Mouse (Mus musculus): Measurements from ENCODE around the gene Tmem115. TPM values are rescaled to one million over a fixed set of nuclear protein-coding genes. Genes with fewer than 3 reads are reported as not detected.

The Tmem115 gene
- total and polyA plus RNA-seq, 2 experiments: 10.9 to 47.3 TPM

GRCm38 (mm10) chr9:107540420-107540819 is 6.7 kb downstream of the Tmem115 start:
- Histone ChIP-seq H3K27ac (replicated peaks; ENCODE audit: insufficient read depth, low read depth, low read length) (no peak overlapping the region), H3K79me2 (ENCODE audit: control insufficient read depth, insufficient read depth, low read length) (peaks cover 16% of the 10 kb centered on the region; the same call in 1 of the 2 replicates), H3K4me1 (ENCODE audit: control insufficient read depth, insufficient read depth, low read length) (peaks cover 20% of the 10 kb centered on the region), H3K9ac (ENCODE audit: low read depth, low read length) (no peak overlapping the region), H3K4me3 (ENCODE audit: insufficient read depth, low read depth, low read length) (no peak overlapping the region), H3K27me3 (ENCODE audit: control insufficient read depth, insufficient read depth, low read length) (no peaks in the 10 kb centered on the region), H3K36me3 (ENCODE audit: control insufficient read depth, insufficient read depth, low read length) (no peaks in the 10 kb centered on the region; the same call in 1 of the 2 replicates)
- WGBS: 68% methylated on average over 4 of the region's 4 CpGs
- no peak for DNase-seq (ENCODE audit: extremely low read depth, low read depth, low spot score)
- no peak for TF ChIP-seq POLR2A (IDR thresholded peaks at IDR 0.05; ENCODE audit: extremely low read depth, insufficient read depth, low read length)
- no peak for TF ChIP-seq CTCF (IDR thresholded peaks at IDR 0.05; ENCODE audit: low read depth, low read length)

DNA sequence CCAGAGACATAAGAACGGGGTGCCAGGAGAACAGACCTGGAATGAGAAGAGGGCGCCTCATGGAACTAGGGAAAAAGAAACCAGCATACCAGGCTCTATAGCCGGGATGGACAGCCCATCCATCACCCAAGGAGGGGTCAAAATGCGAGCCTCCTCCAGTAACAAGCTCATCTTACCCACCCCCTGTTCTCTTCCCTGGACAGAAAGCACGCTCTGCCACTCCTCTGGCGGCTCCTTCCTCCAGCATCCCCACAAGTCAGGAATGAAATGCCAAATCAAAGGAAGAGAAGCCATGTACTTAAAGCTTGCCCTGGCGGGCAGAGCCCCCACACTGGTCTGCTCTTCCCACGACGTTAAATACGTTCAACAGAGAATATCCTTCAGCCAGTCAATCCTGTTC is 7.3 kb downstream of the Tmem115 start:
- TF ChIP-seq CTCF (IDR thresholded peaks at IDR 0.05; ENCODE audit: low read depth, low read length) (no peak), POLR2A (IDR thresholded peaks at IDR 0.05; ENCODE audit: extremely low read depth, insufficient read depth, low read length) (no peak)
- H3K27ac ChIP-seq (replicated peaks; ENCODE audit: insufficient read depth, low read depth, low read length): no peak overlapping the region

GRCm38 (mm10) chr9:107541474-107542351 is 8.0 kb downstream of the Tmem115 start, which contains the start of the genes Cyb561d2 and Nprl2:
TSS of gene Cyb561d2 (minus strand) at chr9:107542193.
TSS of gene Nprl2 (plus strand) at chr9:107542226.
- peak within 1 kb of the TSS; percentile 71 for H3K9ac ChIP-seq (ENCODE audit: low read depth, low read length)
- TF ChIP-seq CTCF (IDR thresholded peaks at IDR 0.05; ENCODE audit: low read depth, low read length) (no peak), POLR2A (IDR thresholded peaks at IDR 0.05; ENCODE audit: extremely low read depth, insufficient read depth, low read length) (0 out of 2 replicates have a peak, but pooled peaks have one; percentile 27)
- H3K27me3 ChIP-seq (ENCODE audit: control insufficient read depth, insufficient read depth, low read length): no peaks in the 10 kb centered on the region
- under 1% methylated on average over 46 of the region's 46 CpGs for WGBS
- H3K79me2 ChIP-seq (ENCODE audit: control insufficient read depth, insufficient read depth, low read length): peaks cover 4% of the 10 kb centered on the region; the same call in 1 of the 2 replicates
- H3K4me1 ChIP-seq (ENCODE audit: control insufficient read depth, insufficient read depth, low read length): peaks cover 8% of the 10 kb centered on the region
- peak within 1 kb of the TSS; percentile 74 for H3K4me3 ChIP-seq (ENCODE audit: insufficient read depth, low read depth, low read length)
- DNase-seq (ENCODE audit: extremely low read depth, low read depth, low spot score): peak; percentile 91
- H3K27ac ChIP-seq (replicated peaks; ENCODE audit: insufficient read depth, low read depth, low read length): peak within 1 kb of the TSS; percentile 87
- no peaks in the 10 kb centered on the region; the same call in 1 of the 2 replicates for H3K36me3 ChIP-seq (ENCODE audit: control insufficient read depth, insufficient read depth, low read length)

More for the DNA sequence above, 7.3 kb downstream of the Tmem115 start:
- 45% methylated on average over 10 of the region's 10 CpGs for WGBS
- Histone ChIP-seq H3K79me2 (ENCODE audit: control insufficient read depth, insufficient read depth, low read length) (peaks cover 10% of the 10 kb centered on the region; the same call in 1 of the 2 replicates), H3K9ac (ENCODE audit: low read depth, low read length) (no peak overlapping the region), H3K27me3 (ENCODE audit: control insufficient read depth, insufficient read depth, low read length) (no peaks in the 10 kb centered on the region), H3K36me3 (ENCODE audit: control insufficient read depth, insufficient read depth, low read length) (no peaks in the 10 kb centered on the region; the same call in 1 of the 2 replicates), H3K4me3 (ENCODE audit: insufficient read depth, low read depth, low read length) (no peak overlapping the region), H3K4me1 (ENCODE audit: control insufficient read depth, insufficient read depth, low read length) (peaks cover 15% of the 10 kb centered on the region)
- no peak for DNase-seq (ENCODE audit: extremely low read depth, low read depth, low spot score)

DNA sequence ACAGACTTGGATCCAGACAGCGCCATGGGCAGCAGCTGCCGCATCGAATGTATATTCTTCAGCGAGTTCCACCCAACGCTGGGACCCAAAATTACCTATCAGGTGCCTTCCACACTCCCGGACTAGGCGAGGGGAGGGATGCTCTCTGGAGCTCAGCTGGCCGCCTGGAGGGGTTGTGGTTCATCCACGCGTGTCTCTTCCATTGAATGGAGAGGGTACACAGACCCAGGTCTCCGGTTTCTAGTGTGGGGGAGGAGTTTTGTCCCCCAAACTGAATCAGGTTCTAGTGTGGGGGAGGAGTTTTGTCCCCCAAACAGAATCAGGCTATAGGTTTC is 8.6 kb downstream of the Tmem115 start:
- Histone ChIP-seq H3K9ac (ENCODE audit: low read depth, low read length) (peak overlapping the region; percentile 63), H3K27ac (replicated peaks; ENCODE audit: insufficient read depth, low read depth, low read length) (peak overlapping the region; percentile 20; the same call in 1 of the 2 replicates), H3K27me3 (ENCODE audit: control insufficient read depth, insufficient read depth, low read length) (no peaks in the 10 kb centered on the region), H3K36me3 (ENCODE audit: control insufficient read depth, insufficient read depth, low read length) (no peaks in the 10 kb centered on the region; the same call in 1 of the 2 replicates), H3K4me3 (ENCODE audit: insufficient read depth, low read depth, low read length) (peak overlapping the region; percentile 74), H3K79me2 (ENCODE audit: control insufficient read depth, insufficient read depth, low read length) (peaks cover 3% of the 10 kb centered on the region; the same call in 1 of the 2 replicates), H3K4me1 (ENCODE audit: control insufficient read depth, insufficient read depth, low read length) (peaks cover 7% of the 10 kb centered on the region)
- 1% methylated on average over 11 of the region's 11 CpGs for WGBS
- no peak for DNase-seq (ENCODE audit: extremely low read depth, low read depth, low spot score)
- TF ChIP-seq CTCF (IDR thresholded peaks at IDR 0.05; ENCODE audit: low read depth, low read length) (no peak), POLR2A (IDR thresholded peaks at IDR 0.05; ENCODE audit: extremely low read depth, insufficient read depth, low read length) (no peak)

GRCm38 (mm10) chr9:107542721-107543120 is 9.0 kb downstream of the Tmem115 start:
- no peaks in the 10 kb centered on the region; the same call in 1 of the 2 replicates for H3K36me3 ChIP-seq (ENCODE audit: control insufficient read depth, insufficient read depth, low read length)
- H3K4me1 ChIP-seq (ENCODE audit: control insufficient read depth, insufficient read depth, low read length): peaks cover 7% of the 10 kb centered on the region; the same call in 1 of the 2 replicates
- H3K27me3 ChIP-seq (ENCODE audit: control insufficient read depth, insufficient read depth, low read length): no peaks in the 10 kb centered on the region
- no peaks in the 10 kb centered on the region for H3K79me2 ChIP-seq (ENCODE audit: control insufficient read depth, insufficient read depth, low read length)
- DNase-seq (ENCODE audit: extremely low read depth, low read depth, low spot score): no peak
- no peak overlapping the region; the same call in 1 of the 2 replicates for H3K9ac ChIP-seq (ENCODE audit: low read depth, low read length)
- no peak overlapping the region for H3K27ac ChIP-seq (replicated peaks; ENCODE audit: insufficient read depth, low read depth, low read length)
- H3K4me3 ChIP-seq (ENCODE audit: insufficient read depth, low read depth, low read length): no peak overlapping the region
- WGBS: 44% methylated on average over 8 of the region's 8 CpGs
- TF ChIP-seq POLR2A (IDR thresholded peaks at IDR 0.05; ENCODE audit: extremely low read depth, insufficient read depth, low read length) (no peak), CTCF (IDR thresholded peaks at IDR 0.05; ENCODE audit: low read depth, low read length) (no peak)

All from liver, adult 2 months (tissue).